ENCODE assay signal across 8 mouse cellular contexts in the genomic region with DNA sequence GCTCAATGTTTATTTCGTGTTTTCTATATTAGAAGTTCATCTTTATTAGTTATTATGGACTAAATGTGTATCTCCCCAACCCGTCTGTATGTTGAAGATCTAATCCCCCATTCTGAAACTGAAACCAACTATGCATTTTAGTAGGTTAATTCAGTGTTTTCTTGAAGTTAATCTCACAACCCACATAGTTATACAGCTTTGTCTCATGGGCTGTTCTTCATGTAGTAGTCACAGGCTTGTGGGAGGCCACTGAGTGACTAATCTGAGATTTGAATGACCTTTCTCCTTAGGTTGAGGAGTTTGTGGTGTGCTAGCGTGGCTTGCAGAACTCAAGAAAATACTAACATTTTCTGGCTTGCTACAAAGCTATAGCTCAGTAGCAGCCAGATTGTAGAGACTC.
"Had no signal": no experiment of that assay in that cellular context is flagged by ENCODE, and none has a peak within 500 bp of the region (broad histone marks: within the 10 kb centered on the region; RNA-seq: fewer than 3 reads in every experiment).

No protein-coding gene starts in this region.

- DNase-seq: kidney, postnatal 25 days; layer of hippocampus, adult 9-11 months; layer of hippocampus, postnatal 36 days; liver; liver, embryonic 13.5 days; liver, postnatal 0 days; right cerebral cortex, postnatal 14 days had no signal

- ATAC-seq: liver, postnatal 0 days; midbrain, embryonic 16.5 days had no signal
